Mouse (Mus musculus): ENCODE results near the gene Cldn19.

DNA sequence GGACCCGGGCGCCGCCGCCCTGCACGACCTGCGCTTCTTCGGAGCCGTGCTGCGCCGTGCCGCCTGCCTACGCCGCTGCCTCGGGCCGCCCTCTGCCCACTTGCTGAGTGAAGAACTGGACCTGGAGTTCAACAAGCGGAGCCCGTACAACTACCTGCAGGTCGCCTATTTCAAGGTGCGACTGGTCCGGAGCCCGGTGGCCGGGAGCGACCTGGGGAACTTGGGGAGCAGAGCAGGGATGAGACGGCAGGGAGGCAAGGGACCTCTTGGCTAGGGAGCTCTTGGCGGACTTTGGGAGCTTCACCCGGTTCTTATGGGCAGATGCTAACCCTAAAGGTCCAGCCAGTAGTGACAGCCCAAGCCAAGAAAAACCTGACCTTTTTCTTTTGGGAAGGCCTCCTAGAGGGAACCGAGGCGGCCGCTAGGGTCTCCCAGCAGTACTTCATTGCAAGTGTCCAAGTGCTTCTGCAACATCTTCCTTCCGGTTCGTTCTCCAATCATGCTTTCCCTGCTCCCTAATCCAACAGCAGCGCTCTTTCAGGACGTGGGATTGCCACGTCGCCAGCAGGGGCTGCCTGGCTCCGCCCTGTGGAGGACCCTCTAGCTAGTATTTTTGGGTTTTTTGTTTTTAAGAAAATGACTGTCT, 21.8 kb upstream of the Cldn19 start:
- TF ChIP-seq EP300 (IDR thresholded peaks at IDR 0.05; ENCODE audit: low read depth) (no peak), CTCF (IDR thresholded peaks at IDR 0.05; ENCODE audit: low read depth) (peak; percentile 29; the same call in 1 of the 2 replicates)
